Mouse (Mus musculus) T-helper 17 cell (primary cell): ENCODE measurements around the gene Elfn1.

Experiments
- in situ Hi-C, 2 experiments: fragments of 300-600 bp; cut with MboI, MseI; formaldehyde crosslinking; loops; 1 replicate in 1 of 2; 2 replicates in 1 of 2; pipeline ENCODE4 v1.15.1; 2025; ENCODE audit warnings: high pct_unique_total_duplicates in 2 of 2

The Elfn1 gene

GRCm38 (mm10) chr5:139910755-139911300 lies 3.1 kb downstream of the Elfn1 start:
- in situ Hi-C loops, result no loop called here

- in situ Hi-C loops, result no loop called here
These were observed 3.8 kb downstream of the Elfn1 start for GRCm38 (mm10) chr5:139911506-139911905.

- in situ Hi-C loops, result no loop called here
These were observed 4.5 kb downstream of the Elfn1 start for GRCm38 (mm10) chr5:139912121-139912771.

GRCm38 (mm10) chr5:139921666-139922065 lies 13.9 kb downstream of the Elfn1 start:
- in situ Hi-C loops, result no loop called here

- in situ Hi-C loops, result no loop called here
These were observed 16.1 kb downstream of the Elfn1 start for GRCm38 (mm10) chr5:139923867-139924266.

- in situ Hi-C loops, result no loop called here
These were observed 22.4 kb downstream of the Elfn1 start for GRCm38 (mm10) chr5:139930102-139930501.

GRCm38 (mm10) chr5:139930927-139931351 lies 23.2 kb downstream of the Elfn1 start:
- in situ Hi-C loops, result no loop called here

GRCm38 (mm10) chr5:139931947-139932540 lies 24.3 kb downstream of the Elfn1 start:
- in situ Hi-C loops, result no loop called here

GRCm38 (mm10) chr5:139932595-139933271 lies 25.0 kb downstream of the Elfn1 start:
- in situ Hi-C loops, result no loop called here

GRCm38 (mm10) chr5:139933476-139933875 lies 25.7 kb downstream of the Elfn1 start:
- in situ Hi-C loops, result no loop called here

- in situ Hi-C loops, result no loop called here
These were observed 28.7 kb downstream of the Elfn1 start for GRCm38 (mm10) chr5:139936431-139936830.

- in situ Hi-C loops, result no loop called here
These were observed 37.0 kb downstream of the Elfn1 start for GRCm38 (mm10) chr5:139944697-139945096.

- in situ Hi-C loops, result no loop called here
These were observed 38.1 kb downstream of the Elfn1 start for GRCm38 (mm10) chr5:139945715-139946364.

GRCm38 (mm10) chr5:139947446-139947845 lies 39.7 kb downstream of the Elfn1 start:
- in situ Hi-C loops, result no loop called here

- in situ Hi-C loops, result no loop called here
These were observed 40.8 kb downstream of the Elfn1 start for GRCm38 (mm10) chr5:139948552-139948951.

- in situ Hi-C loops, result no loop called here
These were observed 41.6 kb downstream of the Elfn1 start for GRCm38 (mm10) chr5:139949363-139949762.

GRCm38 (mm10) chr5:139949975-139950578 lies 42.3 kb downstream of the Elfn1 start:
- in situ Hi-C loops, result no loop called here

GRCm38 (mm10) chr5:139956859-139957258 lies 49.1 kb downstream of the Elfn1 start:
- in situ Hi-C loops, result no loop called here

GRCm38 (mm10) chr5:139959741-139960140 lies 52.0 kb downstream of the Elfn1 start:
- in situ Hi-C loops, result no loop called here

- in situ Hi-C loops, result no loop called here
These were observed 56.6 kb downstream of the Elfn1 start for GRCm38 (mm10) chr5:139964391-139964790.

- in situ Hi-C loops, result no loop called here
These were observed 57.9 kb downstream of the Elfn1 start for GRCm38 (mm10) chr5:139965596-139965995.
